10 mouse cellular contexts compared by ENCODE assay signal in the genomic region with DNA sequence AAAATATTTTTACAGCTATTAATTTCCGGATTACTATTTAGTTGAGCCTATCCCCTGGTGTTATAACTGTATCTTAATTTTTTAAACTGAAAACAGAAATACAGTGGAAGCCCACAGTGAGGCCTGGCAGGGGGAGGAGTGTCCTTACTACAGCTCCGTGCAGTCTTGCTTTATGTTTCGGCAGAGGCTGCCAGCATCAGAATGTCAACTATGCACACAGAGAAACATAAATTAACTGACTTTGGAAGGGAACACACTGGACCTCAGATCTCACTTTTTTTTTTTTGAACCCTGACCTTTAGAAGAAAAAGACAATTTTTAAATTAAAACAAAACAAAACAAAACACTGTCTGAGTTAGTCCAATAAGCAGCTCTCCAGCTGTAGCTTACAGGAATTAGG.
DNase-seq lines count a peak whose midpoint lies in the region; ATAC-seq and TF ChIP-seq lines count a peak whose summit lies in the region.
"Had no signal": no experiment of that assay in that cellular context is flagged by ENCODE, and none has a peak within 500 bp of the region (broad histone marks: within the 10 kb centered on the region; RNA-seq: fewer than 3 reads in every experiment).

No protein-coding gene starts in this region.

- intact Hi-C loops in heart, postnatal 14 days (cut with DNase I): loop anchor here (5.0 kb wide), 1 partner anchor 151 kb away; a partner anchor contains a TSS

- H3K9ac ChIP-seq in heart, embryonic 13.5 days: peak overlapping the region; percentile 64; the same call in 1 of the 2 replicates
- H3K9ac ChIP-seq in lung, embryonic 14.5 days: no peak overlapping the region
- H3K9ac ChIP-seq in limb, embryonic 14.5 days (ENCODE audit: low read depth, low read length, severe bottlenecking): no peak overlapping the region
- H3K9ac ChIP-seq: limb, embryonic 15.5 days had no signal

- ATAC-seq in heart, embryonic 13.5 days (ENCODE audit: extremely low read depth, insufficient number of reproducible peaks, low FRiP score, low TSS enrichment): no peak
- ATAC-seq in lung, embryonic 14.5 days (ENCODE audit: insufficient read depth): peak; percentile 87
- ATAC-seq in limb, embryonic 14.5 days (ENCODE audit: low FRiP score, low read depth): peak; percentile 53; the same call in 1 of the 2 replicates
- ATAC-seq in megakaryocyte progenitor cell, adult 5-6 weeks (replicated peaks; ENCODE audit: poor library complexity): no peak

- 26% methylated on average over 3 of the region's 3 CpGs for WGBS in heart, embryonic 13.5 days
- 17% methylated on average over 3 of the region's 3 CpGs for WGBS in lung, embryonic 14.5 days
- WGBS in limb, embryonic 14.5 days: 26% methylated on average over 3 of the region's 3 CpGs

- peak; percentile 42 for DNase-seq in adrenal gland, adult 2 months
- DNase-seq in adrenal gland, adult 8-10 months: no peak
- DNase-seq in heart, postnatal 14 days: no peak
- DNase-seq in lung, embryonic 14.5 days: peak; percentile 85
- DNase-seq in lung, postnatal 36 days: no peak
- no peak for DNase-seq in limb, embryonic 14.5 days (ENCODE audit: low spot score)
- DNase-seq: gastrocnemius, postnatal 14 days had no signal

- H3K4me3 ChIP-seq in heart, embryonic 13.5 days: no peak overlapping the region
- no peak overlapping the region for H3K4me3 ChIP-seq in lung, embryonic 14.5 days (ENCODE audit: low read depth, low read length)
- no peak overlapping the region for H3K4me3 ChIP-seq in limb, embryonic 14.5 days (replicated peaks; ENCODE audit: low read length)
- H3K4me3 ChIP-seq: limb, embryonic 15.5 days had no signal

- no peak for TF ChIP-seq POLR2A in limb, embryonic 14.5 days (IDR thresholded peaks at IDR 0.05; ENCODE audit: borderline replicate concordance, extremely low read depth, insufficient read depth, insufficient read length)

- H3K27me3 ChIP-seq in heart, embryonic 13.5 days (replicated peaks): no peaks in the 10 kb centered on the region
- no peaks in the 10 kb centered on the region for H3K27me3 ChIP-seq in lung, embryonic 14.5 days (ENCODE audit: insufficient read depth, low read length)
- H3K27me3 ChIP-seq in limb, embryonic 14.5 days (ENCODE audit: control insufficient read depth, insufficient read depth, low read length): no peaks in the 10 kb centered on the region
- H3K27me3 ChIP-seq: limb, embryonic 15.5 days had no signal

- H3K27ac ChIP-seq in heart, embryonic 13.5 days (replicated peaks): peak overlapping the region; percentile 88
- peak overlapping the region; percentile 48 for H3K27ac ChIP-seq in lung, embryonic 14.5 days (ENCODE audit: low read depth)
- no peak overlapping the region for H3K27ac ChIP-seq in limb, embryonic 14.5 days (replicated peaks; ENCODE audit: low read depth, low read length)

- H3K4me2 ChIP-seq in heart, embryonic 13.5 days: peak overlapping the region; percentile 34; the same call in 1 of the 2 replicates
- no peak overlapping the region for H3K4me2 ChIP-seq in lung, embryonic 14.5 days
- H3K4me2 ChIP-seq in limb, embryonic 14.5 days (replicated peaks; ENCODE audit: low read depth, low read length, severe bottlenecking): no peak overlapping the region
- H3K4me2 ChIP-seq: limb, embryonic 15.5 days had no signal

- peaks cover 99% of the 10 kb centered on the region for H3K4me1 ChIP-seq in heart, embryonic 13.5 days
- H3K4me1 ChIP-seq in lung, embryonic 14.5 days (ENCODE audit: insufficient read depth): peaks cover 36% of the 10 kb centered on the region
- peaks cover 27% of the 10 kb centered on the region for H3K4me1 ChIP-seq in limb, embryonic 14.5 days (ENCODE audit: control insufficient read depth, insufficient read depth, low read length)

- TF ChIP-seq CTCF in lung, embryonic 14.5 days (IDR thresholded peaks at IDR 0.05; ENCODE audit: low read depth): no peak

- H3K36me3 ChIP-seq in heart, embryonic 13.5 days: no peaks in the 10 kb centered on the region
- H3K36me3 ChIP-seq in lung, embryonic 14.5 days (ENCODE audit: insufficient read depth): no peaks in the 10 kb centered on the region
- no peaks in the 10 kb centered on the region for H3K36me3 ChIP-seq in limb, embryonic 14.5 days (ENCODE audit: control insufficient read depth, insufficient read depth, low read length)
- H3K36me3 ChIP-seq: limb, embryonic 15.5 days had no signal

- H3K9me3 ChIP-seq in heart, embryonic 13.5 days: no peaks in the 10 kb centered on the region
- H3K9me3 ChIP-seq in lung, embryonic 14.5 days (ENCODE audit: low read depth, low read length): no peaks in the 10 kb centered on the region
- no peaks in the 10 kb centered on the region for H3K9me3 ChIP-seq in limb, embryonic 14.5 days (ENCODE audit: control insufficient read depth, low read length)
- H3K9me3 ChIP-seq: limb, embryonic 15.5 days had no signal

Comparison
In these comparisons a context has a peak if more than half of its experiments do, and no peak if none do; other contexts are left out.
1. DNase-seq: peak in adrenal gland, adult 2 months (single experiment) and lung, embryonic 14.5 days (single experiment); none in adrenal gland, adult 8-10 months (single experiment), heart, postnatal 14 days (0 of 2), lung, postnatal 36 days (single experiment) and limb, embryonic 14.5 days (single experiment).
2. ATAC-seq: peak in lung, embryonic 14.5 days (single experiment) and limb, embryonic 14.5 days (single experiment); none in heart, embryonic 13.5 days (single experiment) and megakaryocyte progenitor cell, adult 5-6 weeks (single experiment).